ENCODE assay signal across 8 mouse cellular contexts in genomic region chr14:52195691-52196090, GRCm38 (mm10). TPM values are rescaled to one million over a fixed set of nuclear protein-coding genes. Genes with fewer than 3 reads are reported as not detected.
DNase-seq lines count a peak whose midpoint lies in the region; ATAC-seq and TF ChIP-seq lines count a peak whose summit lies in the region.

No protein-coding gene starts in this region.

- TF ChIP-seq POLR2A in cortical plate, adult 2 months (IDR thresholded peaks at IDR 0.05; ENCODE audit: extremely low read depth, insufficient read depth, low read length), result no peak

- no peak overlapping the region for H3K27ac ChIP-seq in cortical plate, adult 2 months (ENCODE audit: insufficient read depth, low read length)
- no peak overlapping the region for H3K27ac ChIP-seq in heart, embryonic 16.5 days (ENCODE audit: low read length)
- H3K27ac ChIP-seq in macrophage, result no peak overlapping the region

- H3K9me3 ChIP-seq in heart, embryonic 16.5 days (replicated peaks; ENCODE audit: control insufficient read depth, low read length), result no peaks in the 10 kb centered on the region

- H3K4me3 ChIP-seq in cortical plate, adult 2 months (ENCODE audit: insufficient read depth, low read length), result no peak overlapping the region
- H3K4me3 ChIP-seq in heart, embryonic 16.5 days (ENCODE audit: low read length), result peak overlapping the region; percentile 100
- peak overlapping the region; percentile 75 for H3K4me3 ChIP-seq in macrophage (ENCODE audit: inconsistent target)

- no peaks in the 10 kb centered on the region for H3K27me3 ChIP-seq in heart, embryonic 16.5 days (ENCODE audit: control insufficient read depth, insufficient read depth, low read length)

- peak; percentile 26; the same call in 1 of the 2 replicates for TF ChIP-seq CTCF in cortical plate, adult 2 months (IDR thresholded peaks at IDR 0.05; ENCODE audit: extremely low read depth, insufficient read depth, low read length)

- peaks cover 12% of the 10 kb centered on the region for H3K36me3 ChIP-seq in heart, embryonic 16.5 days (ENCODE audit: control insufficient read depth, insufficient read depth)
- peaks cover 7% of the 10 kb centered on the region; the same call in 1 of the 2 replicates for H3K36me3 ChIP-seq in macrophage (ENCODE audit: inconsistent target)

- WGBS in heart, embryonic 16.5 days, result 12% methylated on average over 3 of the region's 3 CpGs
- 15% methylated on average over 3 of the region's 3 CpGs for WGBS in macrophage (ENCODE audit: missing documents)

- ATAC-seq in cerebellum, adult (ENCODE audit: insufficient number of reproducible peaks, low FRiP score, low TSS enrichment), result no peak
- ATAC-seq in heart, embryonic 16.5 days (replicated peaks; ENCODE audit: extremely low read depth, insufficient read depth, low FRiP score), result no peak

- H3K4me1 ChIP-seq in cortical plate, adult 2 months (ENCODE audit: control insufficient read depth, insufficient read depth, low read length), result no peaks in the 10 kb centered on the region
- peaks cover 20% of the 10 kb centered on the region for H3K4me1 ChIP-seq in heart, embryonic 16.5 days (ENCODE audit: control insufficient read depth, insufficient read depth, low read length)

- DNase-seq in cerebellum, adult 11 months, result peak; percentile 28
- peak; percentile 65 for DNase-seq in MN1 (ENCODE audit: low spot score)
- DNase-seq in kidney, postnatal 25 days, result peak; percentile 45 to 66
- DNase-seq in spleen, postnatal 4 days (ENCODE audit: low spot score in 2 of 2), result peak; percentile 80 to 87

- H3K79me2 ChIP-seq in macrophage (ENCODE audit: inconsistent target), result peaks cover 60% of the 10 kb centered on the region

- H3K4me2 ChIP-seq in heart, embryonic 16.5 days (ENCODE audit: low read depth, low read length), result peak overlapping the region; percentile 86

- H3K9ac ChIP-seq in heart, embryonic 16.5 days (ENCODE audit: low read length), result peak overlapping the region; percentile 99; the same call in 1 of the 2 replicates

RNA-seq across cellular contexts. Expression of gene Supt16, which starts 1.5 kb away (rescaled TPM):
- polyA plus RNA-seq in cortical plate, adult 2 months (2012; rRNA removed), result 25.6 and 28.2 TPM in 2 replicates
- polyA plus RNA-seq in heart, embryonic 16.5 days (2015; fragmentation: Nextera tagmentation; extraction: Ambion mirVana), result 26.4 and 28.1 TPM in 2 replicates
- 100 to 1,000 TPM in 6 of 26 experiments, 10 to 100 TPM in 20; 53.4 to 128 (median 84.3) TPM for total RNA-seq in macrophage (2018; cell fraction: chromatin; rRNA removed)
- total RNA-seq in macrophage (2018; cell fraction: cytosol; rRNA removed), result 10 to 100 TPM; 43.7 to 77.4 (median 63.7) TPM
- 100 to 1,000 TPM in 2 of 26 experiments, 10 to 100 TPM in 24; 51.1 to 103 (median 65.4) TPM for total RNA-seq in macrophage (2018; cell fraction: nucleus; rRNA removed)
- polyA plus RNA-seq in macrophage (2018), result 37.9 to 74.0 TPM (median 56.6 TPM) in 3 replicates

Comparison
In these comparisons a context has a peak if more than half of its experiments do, and no peak if none do; other contexts are left out.
1. DNase-seq: peak in every context shown above with its lines; median percentile 84 in spleen, postnatal 4 days; 65 in MN1; 56 in kidney, postnatal 25 days; 28 in cerebellum, adult 11 months.